Mouse (Mus musculus) bone marrow, adult 2 months (tissue): ENCODE results near the gene Phf13. TPM values are rescaled to one million over a fixed set of nuclear protein-coding genes. Genes with fewer than 3 reads are reported as not detected.

Experiments used
- H3K27ac ChIP-seq: fragments of 200-500 bp; 2 replicates; pipeline ENCODE4 v1.5.1; 2012; ENCODE audit warnings: low read depth, mild to moderate bottlenecking, control low read depth, inconsistent platforms, low read length; ENCODE audit not compliant: control insufficient read depth, poor library complexity, insufficient read depth
- H3K4me1 ChIP-seq: fragments of 200-500 bp; 2 replicates; pipeline ENCODE4 v1.6.1; 2011; ENCODE audit warnings: low read length; ENCODE audit not compliant: control insufficient read depth, insufficient read depth
- H3K4me3 ChIP-seq: fragments of 200-500 bp; replicated peaks from 2 replicates; pipeline ENCODE3; 2011; ENCODE audit warnings: mild to moderate bottlenecking, low read depth, low read length, control low read depth; ENCODE audit not compliant: control insufficient read depth
- CTCF ChIP-seq: fragments of 200-500 bp; IDR thresholded peaks from 2 replicates; pipeline ENCODE4 v1.5.1; 2011; ENCODE audit warnings: low read length, control low read depth; ENCODE audit not compliant: control insufficient read depth, insufficient read depth
- POLR2A ChIP-seq: fragments of 200-500 bp; IDR thresholded peaks from 2 replicates; pipeline ENCODE4 v1.6.1; 2011; ENCODE audit warnings: low read depth, mild to moderate bottlenecking, control low read depth, low read length, borderline replicate concordance; ENCODE audit not compliant: control insufficient read depth
- WGBS: fragments of 180-500 bp; shearing (Covaris S2); methylation state at CpG from one replicate; pipeline ENCODE4 v1.1.7; 2018; 5-methylcytosine and 5-hydroxymethylcytosine counted together
- polyA plus RNA-seq: library from polyadenylated mRNA; stranded (reverse); fragments of >200 nt; gene quantifications from 2 replicates; pipeline ENCODE4 v1.2.4, GENCODE M21; 2011; ENCODE audit warnings: low replicate concordance; ENCODE audit not compliant: missing spikeins, insufficient read depth, insufficient read length

Phf13 gene
- polyA plus RNA-seq, 1 experiment, result 2.8 TPM

DNA sequence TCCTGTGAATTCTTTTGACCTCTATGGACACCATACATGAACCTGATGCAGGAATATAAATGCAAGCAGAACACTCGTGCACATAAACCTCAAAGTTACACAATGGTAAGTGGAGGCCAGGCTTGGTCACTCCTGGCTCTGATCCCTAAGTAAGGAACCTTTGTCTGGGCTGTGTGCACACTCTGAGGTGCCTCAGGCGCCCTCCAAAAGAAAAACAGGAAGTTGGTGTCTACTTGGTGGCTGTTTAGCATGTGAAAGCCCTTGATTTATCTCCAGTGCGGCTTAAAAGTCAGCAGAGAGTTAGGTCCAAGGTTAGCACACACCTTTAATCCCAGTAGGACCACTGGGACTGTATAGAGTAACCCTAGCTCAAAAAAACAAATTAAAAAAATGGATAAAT lies 3.4 kb upstream of the Phf13 start:
- H3K4me3 ChIP-seq, result no peak overlapping the region
- TF ChIP-seq POLR2A (no peak), CTCF (no peak)
- no peaks in the 10 kb centered on the region for H3K4me1 ChIP-seq
- H3K27ac ChIP-seq, result no peak overlapping the region
- 4% methylated on average over 3 of the region's 3 CpGs for WGBS

- WGBS, result 52% methylated on average over 3 of the region's 3 CpGs
- H3K27ac ChIP-seq, result no peak overlapping the region
- H3K4me1 ChIP-seq, result no peaks in the 10 kb centered on the region; the same call in 1 of the 2 replicates
Measured at GRCm38 (mm10) chr4:151997701-151998100, 1.6 kb upstream of the Phf13 start.

GRCm38 (mm10) chr4:151996951-151997222 lies 829 bp upstream of the Phf13 start:
- TF ChIP-seq POLR2A, result no peak
- no peak for TF ChIP-seq CTCF
- Histone ChIP-seq H3K4me1 (no peaks in the 10 kb centered on the region; the same call in 1 of the 2 replicates), H3K27ac (peak overlapping the region; percentile 93), H3K4me3 (peak overlapping the region; percentile 95)
- 2% methylated on average over 13 of the region's 13 CpGs for WGBS

More at GRCm38 (mm10) chr4:151997701-151998100, 1.6 kb upstream of the Phf13 start:
- no peak for TF ChIP-seq POLR2A
- no peak for TF ChIP-seq CTCF
- no peak overlapping the region for H3K4me3 ChIP-seq

- WGBS, result 1% methylated on average over 93 of the region's 111 CpGs
- peak overlapping the region; percentile 98 for H3K4me3 ChIP-seq
- TF ChIP-seq CTCF (no peak), POLR2A (no peak)
- peak overlapping the region; percentile 53; the same call in 1 of the 2 replicates for H3K27ac ChIP-seq
- no peaks in the 10 kb centered on the region; the same call in 1 of the 2 replicates for H3K4me1 ChIP-seq
Measured at GRCm38 (mm10) chr4:151995371-151996172, 486 bp downstream of the Phf13 start.

DNA sequence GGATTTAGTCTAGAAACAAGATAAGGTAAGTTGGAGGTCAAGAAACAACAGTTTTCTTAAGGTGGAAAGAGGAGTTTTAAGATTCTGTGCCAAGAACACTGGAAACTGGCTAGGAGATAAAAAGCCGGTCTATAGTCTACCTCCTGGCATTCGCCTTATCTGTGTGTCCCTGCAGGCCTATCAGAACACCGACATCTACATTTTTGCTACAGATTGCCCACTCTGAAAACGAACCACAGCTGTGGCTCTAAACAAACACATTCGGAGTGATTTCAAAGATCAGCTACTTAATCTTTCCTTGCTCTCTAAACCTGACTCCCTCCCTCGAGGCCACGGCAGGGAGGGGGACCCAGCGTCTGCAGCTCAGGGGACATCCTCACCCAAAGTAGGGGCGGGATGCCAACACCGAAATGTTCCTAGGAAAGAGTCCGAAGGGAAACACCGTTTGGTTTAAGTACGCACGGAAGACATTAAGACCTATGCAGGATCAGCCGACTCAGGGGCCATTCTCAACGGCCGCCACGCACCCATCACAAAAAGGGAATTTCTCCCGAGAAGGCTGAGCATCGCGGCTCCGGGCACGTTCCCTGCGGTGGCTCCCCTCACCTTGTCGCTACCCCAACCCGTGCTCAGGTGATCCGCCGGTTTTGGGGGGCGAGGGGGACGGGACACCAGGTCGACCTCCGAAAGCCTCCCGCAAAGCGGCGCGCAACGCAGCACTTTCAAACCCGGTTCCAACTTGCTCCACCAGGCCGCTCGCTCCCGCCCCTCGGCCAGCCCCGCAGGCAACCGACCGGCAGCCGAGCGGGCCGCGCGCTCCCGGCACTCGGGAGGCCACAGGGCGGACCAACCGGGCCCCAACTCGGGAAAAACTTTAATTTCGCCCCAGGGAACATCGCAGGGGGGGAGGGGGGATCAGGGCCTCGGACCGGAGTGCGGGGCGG lies 1.6 kb downstream of the Phf13 start:
- TF ChIP-seq POLR2A (0 out of 2 replicates have a peak, but pooled peaks have one; percentile 15), CTCF (no peak)

GRCm38 (mm10) chr4:151993035-151993434 lies 3.0 kb downstream of the Phf13 start:
- WGBS, result 80% methylated on average over 6 of the region's 6 CpGs
- TF ChIP-seq CTCF (no peak), POLR2A (no peak)
- Histone ChIP-seq H3K4me3 (no peak overlapping the region), H3K4me1 (no peaks in the 10 kb centered on the region; the same call in none of the 2 replicates), H3K27ac (no peak overlapping the region)

More for the DNA sequence above, 1.6 kb downstream of the Phf13 start:
- Histone ChIP-seq H3K27ac (no peak overlapping the region), H3K4me1 (no peaks in the 10 kb centered on the region; the same call in 1 of the 2 replicates), H3K4me3 (peak overlapping the region; percentile 38)
- WGBS, result 6% methylated on average over 60 of the region's 61 CpGs

DNA sequence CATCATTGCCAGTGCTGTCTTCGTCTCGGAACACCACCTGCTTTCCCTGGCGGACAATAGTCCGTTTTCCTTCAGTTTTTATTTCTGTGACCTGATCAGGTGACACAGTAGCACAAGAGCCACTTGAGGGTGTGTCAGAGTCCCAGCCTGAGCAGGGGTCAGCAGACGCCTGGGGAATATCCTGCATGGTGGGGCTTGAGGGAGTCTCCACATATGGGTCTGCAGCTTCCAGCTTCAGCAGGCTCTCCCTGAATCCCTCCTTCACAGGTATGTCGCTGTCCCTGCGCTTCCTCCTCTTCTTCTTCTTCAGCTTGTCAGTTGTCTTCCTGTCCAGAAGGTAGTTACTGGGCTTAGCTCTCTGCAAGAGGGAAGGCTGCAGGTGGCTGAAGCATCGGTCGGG lies 4.0 kb downstream of the Phf13 start:
- Histone ChIP-seq H3K27ac (no peak overlapping the region), H3K4me3 (no peak overlapping the region), H3K4me1 (no peaks in the 10 kb centered on the region; the same call in none of the 2 replicates)
- WGBS, result 88% methylated on average over 9 of the region's 9 CpGs
- TF ChIP-seq CTCF (no peak), POLR2A (no peak)

DNA sequence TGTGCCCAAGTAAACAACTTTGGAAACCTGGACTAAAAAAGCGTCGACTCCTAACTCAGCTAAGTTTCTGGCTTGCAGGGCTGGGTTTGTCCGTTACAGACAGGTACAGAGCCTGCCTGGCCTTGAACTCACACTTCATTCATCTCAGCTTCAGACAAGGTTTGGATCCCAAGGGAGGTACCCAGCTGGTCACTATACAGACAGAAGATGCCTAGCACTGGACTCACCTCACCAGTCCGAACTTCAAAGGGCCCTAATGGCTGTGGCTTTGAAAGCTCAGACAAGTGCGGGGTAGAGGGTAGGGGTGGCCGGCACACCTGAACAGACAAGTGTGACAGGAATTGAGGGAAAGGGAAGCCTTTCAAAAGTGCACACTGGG lies 7.0 kb downstream of the Phf13 start:
- TF ChIP-seq POLR2A, result no peak
- TF ChIP-seq CTCF, result no peak
- H3K4me3 ChIP-seq, result peak overlapping the region; percentile 77
- 52% methylated on average over 6 of the region's 6 CpGs for WGBS
- H3K4me1 ChIP-seq, result no peaks in the 10 kb centered on the region; the same call in 1 of the 2 replicates
- no peak overlapping the region for H3K27ac ChIP-seq
